Mouse (Mus musculus) embryonic facial prominence, embryonic 12.5 days (tissue): Measurements from ENCODE around the gene Zfp949. TPM values are rescaled to one million over a fixed set of nuclear protein-coding genes. Genes with fewer than 3 reads are reported as not detected.
A peak's percentile ranks its signal among the peaks of the same experiment; 100 is the strongest.

Experiments used
- ATAC-seq: fragments of 200-750 bp; cut with Nextera tagmentation; 2 replicates; pipeline ENCODE4 v1.8.0; 2017; ENCODE audit not compliant: insufficient number of reproducible peaks, insufficient read depth, low FRiP score, low TSS enrichment
- H3K27ac ChIP-seq: fragments of 300-500 bp; sonication (generic); 2 replicates; pipeline ENCODE4 v1.5.1; 2016; ENCODE audit warnings: mild to moderate bottlenecking
- H3K27me3 ChIP-seq: fragments of 300-500 bp; sonication (generic); 2 replicates; pipeline ENCODE4 v1.6.1; 2016; ENCODE audit warnings: mild to moderate bottlenecking, moderate library complexity
- H3K36me3 ChIP-seq: fragments of 300-500 bp; sonication (generic); 2 replicates; pipeline ENCODE4 v1.6.1; 2016; ENCODE audit warnings: mild to moderate bottlenecking
- H3K4me1 ChIP-seq: fragments of 300-500 bp; sonication (generic); 2 replicates; pipeline ENCODE4 v1.6.1; 2016
- H3K4me2 ChIP-seq: fragments of 300-500 bp; sonication (generic); replicated peaks from 2 replicates; pipeline ENCODE4 v1.6.1; 2016; ENCODE audit warnings: mild to moderate bottlenecking, moderate library complexity
- H3K4me3 ChIP-seq: fragments of 300-500 bp; sonication (generic); 2 replicates; pipeline ENCODE4 v1.5.1; 2016; ENCODE audit warnings: mild to moderate bottlenecking
- H3K9ac ChIP-seq: fragments of 300-500 bp; sonication (generic); 2 replicates; pipeline ENCODE4 v1.6.1; 2016; ENCODE audit warnings: mild to moderate bottlenecking, moderate library complexity
- H3K9me3 ChIP-seq: fragments of 300-500 bp; sonication (generic); 2 replicates; pipeline ENCODE4 v1.6.1; 2016; ENCODE audit warnings: mild to moderate bottlenecking, moderate library complexity
- WGBS: fragments of 180-500 bp; shearing (Covaris S2); methylation state at CpG from one replicate; pipeline ENCODE4 v1.1.7; 2016; 5-methylcytosine and 5-hydroxymethylcytosine counted together
- polyA plus RNA-seq: library from polyadenylated mRNA; unstranded; fragments of >200 nt; fragmentation: Nextera tagmentation; extraction: Ambion mirVana; gene quantifications from 2 replicates; pipeline ENCODE4 v1.2.1, GENCODE M21; 2016

Zfp949 gene
- polyA plus RNA-seq: 12.9 and 14.2 TPM in 2 replicates

DNA sequence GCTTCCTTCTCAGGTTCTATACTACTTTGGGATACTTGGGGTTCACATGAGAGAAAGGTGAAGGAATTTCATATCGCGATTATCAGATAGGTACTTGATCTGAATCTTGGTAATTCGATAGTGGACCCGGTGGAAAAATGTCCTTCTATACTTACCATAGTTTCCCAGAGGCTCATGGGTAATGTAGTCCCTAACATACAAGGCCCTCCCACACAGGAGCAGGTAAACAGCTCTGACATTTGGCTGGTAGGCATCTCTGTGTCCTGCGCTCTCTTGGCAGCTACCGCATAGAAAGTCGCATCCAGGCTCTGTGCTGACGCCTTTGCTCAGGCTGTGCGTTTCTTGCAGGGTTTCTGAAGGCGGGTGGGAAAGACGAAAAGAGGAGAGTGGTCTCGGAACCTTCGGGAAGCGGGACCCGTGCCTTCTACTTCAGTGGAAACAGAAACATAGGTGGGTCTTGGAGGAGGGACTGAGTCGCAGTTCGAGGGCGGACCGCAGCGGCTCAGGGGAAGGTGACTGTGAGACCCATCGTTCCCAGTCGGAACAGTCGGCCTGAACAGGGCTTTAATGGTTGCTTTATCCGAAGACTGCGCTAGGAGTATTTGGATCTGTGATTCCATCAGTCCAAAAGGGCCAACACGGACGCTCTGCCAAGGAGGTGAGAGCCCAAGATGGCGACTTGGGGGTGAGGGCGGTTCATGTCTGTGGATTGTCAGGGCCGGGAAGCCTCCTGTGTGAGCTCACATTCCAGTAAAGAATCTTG is at the start of gene Zfp949:
Gene Zfp949, plus strand, starts transcription at position 170 of the 763 bp plus-strand sequence.
- WGBS: under 1% methylated on average over 30 of the region's 30 CpGs
- H3K27me3 ChIP-seq: no peaks in the 10 kb centered on the region

DNA sequence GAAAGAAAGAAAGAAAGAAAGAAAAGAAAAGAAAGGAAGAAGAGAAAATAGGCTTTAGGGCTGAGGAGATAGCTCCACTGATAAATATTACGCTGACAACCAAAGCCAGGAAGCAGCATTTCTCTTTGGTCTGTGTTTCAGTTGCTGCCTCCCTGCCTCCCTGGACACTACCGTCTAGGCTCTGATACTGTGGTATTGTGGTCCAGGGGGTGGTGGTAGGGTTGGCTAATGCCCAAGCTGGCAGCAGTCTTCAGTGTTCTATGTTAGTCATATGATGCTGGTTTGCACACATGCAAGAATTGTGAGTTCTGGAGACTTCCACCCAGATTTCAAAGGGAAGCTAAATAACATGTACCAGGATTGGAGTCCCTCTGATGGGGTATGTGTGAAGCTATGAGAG is 47.7 kb upstream of the Zfp949 start:
- Histone ChIP-seq H3K4me2 (no peak overlapping the region), H3K27me3 (no peaks in the 10 kb centered on the region), H3K9ac (no peak overlapping the region), H3K36me3 (no peaks in the 10 kb centered on the region), H3K27ac (no peak overlapping the region), H3K4me3 (no peak overlapping the region), H3K9me3 (no peaks in the 10 kb centered on the region), H3K4me1 (no peaks in the 10 kb centered on the region)
- ATAC-seq: no peak
- 80% methylated on average over 2 of the region's 2 CpGs for WGBS

More for the DNA sequence above, at the start of gene Zfp949:
- peak; percentile 89 for ATAC-seq
- H3K4me3 ChIP-seq: peak within 1 kb of the TSS; percentile 82
- peaks cover 9% of the 10 kb centered on the region for H3K4me1 ChIP-seq
- peak within 1 kb of the TSS; percentile 59 for H3K9ac ChIP-seq
- H3K36me3 ChIP-seq: peaks cover 4% of the 10 kb centered on the region
- H3K4me2 ChIP-seq: peak within 1 kb of the TSS; percentile 52
- peak within 1 kb of the TSS; percentile 85 for H3K27ac ChIP-seq
- H3K9me3 ChIP-seq: no peaks in the 10 kb centered on the region

DNA sequence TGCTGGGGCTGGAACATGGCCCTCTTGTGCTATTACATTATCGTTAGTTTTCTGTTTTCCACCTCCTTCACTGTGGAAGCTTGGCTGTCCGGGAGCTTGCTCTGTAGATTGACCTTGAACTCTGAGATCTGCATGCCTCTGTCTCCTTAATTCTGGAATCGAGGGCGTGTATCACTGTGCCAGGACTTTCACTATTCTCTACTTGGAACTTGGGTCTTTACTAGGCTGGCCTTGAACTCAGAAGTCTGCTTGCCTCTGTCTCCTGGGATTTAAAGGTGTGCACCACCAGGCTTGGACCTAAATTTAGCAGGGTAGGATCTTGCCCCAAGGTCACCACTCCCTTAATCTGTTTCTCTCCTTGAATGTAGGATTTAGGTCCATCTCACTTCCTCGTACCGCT is 46.0 kb upstream of the Zfp949 start:
- Histone ChIP-seq H3K9ac (no peak overlapping the region), H3K4me2 (no peak overlapping the region), H3K9me3 (no peaks in the 10 kb centered on the region), H3K4me3 (no peak overlapping the region), H3K4me1 (no peaks in the 10 kb centered on the region), H3K36me3 (no peaks in the 10 kb centered on the region), H3K27me3 (no peaks in the 10 kb centered on the region), H3K27ac (no peak overlapping the region)
- 87% methylated on average over 6 of the region's 6 CpGs for WGBS
- ATAC-seq: no peak

DNA sequence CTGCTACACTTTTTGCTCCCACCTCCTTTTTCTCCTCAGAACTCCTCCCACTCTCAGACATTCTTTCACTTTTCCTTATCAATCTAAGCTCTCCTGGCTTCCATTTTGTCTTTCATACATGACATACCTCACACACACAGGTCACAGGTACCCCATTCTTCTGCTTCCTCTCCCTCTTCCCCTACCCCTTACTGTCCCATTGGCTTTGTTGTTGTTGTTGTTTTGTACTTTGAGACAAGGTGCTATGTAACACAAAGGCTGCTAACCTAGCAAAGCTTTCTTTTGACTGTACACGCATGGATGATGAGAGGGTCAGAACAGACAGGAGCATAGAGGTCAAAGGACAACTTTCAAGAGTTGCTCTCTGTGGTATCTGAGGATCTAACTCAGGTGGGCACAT is 32.3 kb upstream of the Zfp949 start:
- H3K4me2 ChIP-seq: no peak overlapping the region
- WGBS: 68% methylated on average over 1 of the region's 1 CpGs
- ATAC-seq: no peak
- H3K36me3 ChIP-seq: peaks cover 4% of the 10 kb centered on the region
- no peak overlapping the region for H3K9ac ChIP-seq
- H3K4me1 ChIP-seq: peaks cover 2% of the 10 kb centered on the region; the same call in 1 of the 2 replicates
- H3K27me3 ChIP-seq: no peaks in the 10 kb centered on the region
- H3K9me3 ChIP-seq: no peaks in the 10 kb centered on the region
- no peak overlapping the region for H3K4me3 ChIP-seq
- H3K27ac ChIP-seq: no peak overlapping the region

DNA sequence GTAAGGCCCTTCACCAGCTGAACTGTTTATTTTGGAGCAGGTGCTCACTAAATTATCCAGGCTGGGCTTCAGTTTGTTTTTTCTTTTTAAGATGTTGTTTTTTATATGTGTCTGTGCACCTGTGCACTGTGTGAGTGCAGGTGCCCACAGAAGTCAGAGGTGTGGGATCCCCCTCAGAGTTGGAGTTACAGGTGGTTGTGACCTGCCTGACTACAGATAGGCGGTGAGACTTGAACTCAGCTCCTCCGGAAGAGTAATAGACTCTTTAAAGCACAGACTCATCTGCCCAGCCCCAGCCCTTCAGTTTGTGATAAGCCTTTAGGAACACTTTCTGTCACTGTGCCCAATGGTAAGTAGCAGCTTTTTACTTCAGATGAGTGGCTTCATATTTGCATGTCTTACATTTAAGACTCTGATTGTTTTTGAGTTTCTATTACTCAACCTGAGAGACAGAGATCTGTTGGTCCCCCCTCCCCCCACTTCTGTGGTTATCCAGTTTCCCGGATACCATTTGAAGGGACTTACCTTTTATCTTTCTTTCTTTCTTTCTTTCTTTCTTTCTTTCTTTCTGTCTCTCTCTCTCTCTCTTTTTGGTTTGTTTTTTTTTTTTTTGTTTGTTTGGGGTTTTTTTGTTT is 31.3 kb upstream of the Zfp949 start:
- 86% methylated on average over 3 of the region's 3 CpGs for WGBS

DNA sequence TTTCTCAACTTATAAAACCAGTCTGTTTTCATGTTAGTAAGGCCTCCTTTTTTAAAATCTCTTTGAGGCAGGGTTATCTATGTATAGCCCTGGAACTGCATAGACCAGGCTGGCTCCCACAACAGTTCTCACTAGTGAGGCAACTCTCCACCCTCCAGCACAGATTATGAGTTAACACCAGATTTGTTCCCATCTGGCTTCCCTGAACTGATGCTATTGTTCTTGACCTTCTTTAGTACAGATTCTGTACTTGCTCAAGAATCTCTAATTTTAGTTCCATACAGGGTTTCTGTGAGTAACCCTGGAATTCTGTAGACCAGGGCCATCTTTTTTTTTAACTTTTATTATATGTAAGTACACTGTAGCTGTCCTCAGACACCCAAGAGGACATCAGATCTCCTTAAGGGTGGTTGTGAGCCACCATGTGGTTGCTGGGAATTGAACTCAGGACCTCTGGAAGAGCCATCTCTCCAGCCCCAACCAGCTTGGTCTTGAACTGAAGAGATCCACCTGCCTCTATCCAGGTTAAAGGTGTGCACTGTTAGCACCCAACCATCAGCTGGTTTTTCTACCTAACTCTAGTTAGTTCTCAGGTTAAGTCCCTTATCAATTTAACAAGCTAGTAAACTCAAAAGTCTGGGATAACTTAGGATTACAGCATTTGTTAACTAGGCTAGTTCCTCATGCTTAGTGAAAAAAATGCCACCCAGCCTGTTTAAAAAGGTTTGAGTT is 28.3 kb upstream of the Zfp949 start:
- Histone ChIP-seq H3K27me3 (no peaks in the 10 kb centered on the region), H3K9ac (no peak overlapping the region), H3K4me2 (no peak overlapping the region), H3K36me3 (peaks cover 11% of the 10 kb centered on the region), H3K4me1 (peaks cover 8% of the 10 kb centered on the region; the same call in 1 of the 2 replicates), H3K4me3 (no peak overlapping the region), H3K27ac (no peak overlapping the region), H3K9me3 (no peaks in the 10 kb centered on the region)
- ATAC-seq: no peak

More for the DNA sequence above, 31.3 kb upstream of the Zfp949 start:
- Histone ChIP-seq H3K4me1 (peaks cover 8% of the 10 kb centered on the region; the same call in 1 of the 2 replicates), H3K9me3 (no peaks in the 10 kb centered on the region), H3K27me3 (no peaks in the 10 kb centered on the region), H3K27ac (no peak overlapping the region), H3K36me3 (peaks cover 11% of the 10 kb centered on the region), H3K4me3 (no peak overlapping the region), H3K9ac (no peak overlapping the region), H3K4me2 (no peak overlapping the region)
- ATAC-seq: no peak

DNA sequence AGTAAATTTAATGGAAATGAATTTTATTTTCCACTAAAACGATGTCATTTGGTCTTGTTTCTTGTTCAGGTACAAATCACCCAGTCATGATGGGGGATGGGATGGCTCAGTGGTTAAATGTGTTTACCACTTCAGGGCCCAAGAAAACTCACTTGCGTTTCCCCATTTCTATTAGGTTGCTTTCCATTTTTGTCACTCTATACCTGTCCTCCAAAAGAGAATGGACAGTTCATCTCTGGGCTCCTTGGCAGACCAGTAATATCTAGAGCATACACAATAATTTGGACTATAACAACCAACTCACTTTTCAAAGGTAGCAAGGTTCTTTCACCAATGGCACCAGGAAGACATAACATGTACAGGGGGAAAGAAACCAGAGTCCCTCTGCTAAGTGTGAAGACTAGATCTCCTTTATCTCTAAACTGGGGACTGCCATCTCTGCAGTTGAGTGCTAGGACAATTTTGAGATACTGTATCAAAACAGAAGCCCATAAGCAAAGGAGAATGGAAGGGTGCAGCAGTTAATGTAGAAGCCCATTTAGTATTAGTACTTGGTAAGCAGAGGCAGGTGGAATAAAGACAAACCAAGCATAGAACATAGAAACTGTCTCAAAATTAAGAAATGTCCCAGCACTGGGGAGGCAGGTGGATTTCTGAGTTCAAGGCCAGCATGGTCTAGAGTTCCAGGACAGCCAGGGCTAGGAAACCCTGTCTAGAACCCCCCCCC is 27.5 kb upstream of the Zfp949 start:
- 23% methylated on average over 2 of the region's 2 CpGs for WGBS
- no peaks in the 10 kb centered on the region for H3K27me3 ChIP-seq
- H3K27ac ChIP-seq: no peak overlapping the region
- H3K36me3 ChIP-seq: peaks cover 11% of the 10 kb centered on the region
- peak overlapping the region; percentile 76 for H3K4me3 ChIP-seq
- peak overlapping the region; percentile 53 for H3K4me2 ChIP-seq
- H3K4me1 ChIP-seq: peaks cover 8% of the 10 kb centered on the region; the same call in 1 of the 2 replicates
- no peak overlapping the region for H3K9ac ChIP-seq
- no peak for ATAC-seq
- H3K9me3 ChIP-seq: no peaks in the 10 kb centered on the region

DNA sequence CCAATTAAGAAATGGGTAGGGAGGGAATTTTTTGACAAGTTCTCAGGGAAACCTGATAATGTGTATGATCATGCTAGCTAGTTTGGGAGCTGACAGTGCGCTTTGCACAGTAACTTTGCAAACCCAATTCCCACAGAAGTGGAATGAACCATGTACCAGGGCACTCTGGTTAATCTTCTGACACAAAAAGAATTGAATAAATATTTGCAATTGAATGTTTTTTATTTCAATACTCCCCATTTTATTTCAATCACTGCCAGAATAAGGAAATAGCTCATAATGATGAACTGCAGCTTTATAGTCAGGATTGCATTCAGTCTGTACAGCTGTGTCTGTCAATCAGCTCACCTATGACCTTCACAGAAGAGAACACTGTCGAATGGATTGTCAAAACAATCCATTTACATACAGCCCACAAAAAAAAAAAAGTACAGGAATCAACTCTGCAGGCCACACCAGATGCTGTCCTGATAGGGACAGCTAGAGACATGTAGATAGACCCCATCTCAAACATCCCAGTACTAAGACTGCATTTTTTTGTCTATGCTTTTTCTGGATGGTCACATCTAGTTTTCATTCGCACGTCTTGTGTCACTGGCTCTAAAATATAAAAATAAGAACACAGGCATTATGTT is 26.9 kb upstream of the Zfp949 start:
- Histone ChIP-seq H3K9me3 (no peaks in the 10 kb centered on the region), H3K27ac (no peak overlapping the region), H3K4me2 (peak overlapping the region; percentile 53), H3K27me3 (no peaks in the 10 kb centered on the region), H3K9ac (no peak overlapping the region; the same call in 1 of the 2 replicates), H3K36me3 (peaks cover 11% of the 10 kb centered on the region), H3K4me3 (peak overlapping the region; percentile 76), H3K4me1 (peaks cover 8% of the 10 kb centered on the region; the same call in 1 of the 2 replicates)
- WGBS: 25% methylated on average over 4 of the region's 4 CpGs
- no peak for ATAC-seq

DNA sequence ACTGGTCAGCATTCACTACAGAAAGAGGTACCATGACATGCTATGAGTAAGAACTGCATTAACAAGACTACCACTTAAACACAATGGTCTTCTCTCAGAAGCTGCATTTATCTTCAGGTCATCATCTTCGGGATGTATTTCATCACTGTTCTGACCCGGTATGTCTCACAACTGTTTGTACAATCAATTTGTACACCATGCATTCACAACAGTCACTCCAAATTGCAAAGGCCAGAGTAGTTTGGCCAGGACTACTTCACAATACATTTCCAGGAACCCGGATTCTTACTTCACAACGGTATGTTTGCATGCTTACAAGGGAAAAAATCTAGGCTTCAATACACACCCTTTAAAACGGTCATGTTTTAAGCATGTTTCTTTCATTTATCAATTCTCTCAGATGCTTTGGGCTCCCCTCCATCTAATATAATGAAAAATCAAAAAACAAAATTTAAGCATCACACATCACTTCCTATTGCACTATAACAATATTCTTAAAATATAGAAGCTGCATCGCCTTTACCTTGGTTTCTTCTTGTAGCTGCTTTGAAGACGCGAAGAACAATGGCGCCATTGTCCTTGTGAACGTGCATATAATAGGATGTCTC is 25.8 kb upstream of the Zfp949 start:
- H3K9ac ChIP-seq: peak overlapping the region; percentile 95
- H3K4me3 ChIP-seq: peak overlapping the region; percentile 76
- no peak for ATAC-seq
- WGBS: under 1% methylated on average over 10 of the region's 10 CpGs
- H3K36me3 ChIP-seq: peaks cover 11% of the 10 kb centered on the region
- H3K27me3 ChIP-seq: no peaks in the 10 kb centered on the region
- H3K4me1 ChIP-seq: peaks cover 8% of the 10 kb centered on the region; the same call in 1 of the 2 replicates
- H3K4me2 ChIP-seq: peak overlapping the region; percentile 53
- H3K27ac ChIP-seq: peak overlapping the region; percentile 92
- H3K9me3 ChIP-seq: no peaks in the 10 kb centered on the region

DNA sequence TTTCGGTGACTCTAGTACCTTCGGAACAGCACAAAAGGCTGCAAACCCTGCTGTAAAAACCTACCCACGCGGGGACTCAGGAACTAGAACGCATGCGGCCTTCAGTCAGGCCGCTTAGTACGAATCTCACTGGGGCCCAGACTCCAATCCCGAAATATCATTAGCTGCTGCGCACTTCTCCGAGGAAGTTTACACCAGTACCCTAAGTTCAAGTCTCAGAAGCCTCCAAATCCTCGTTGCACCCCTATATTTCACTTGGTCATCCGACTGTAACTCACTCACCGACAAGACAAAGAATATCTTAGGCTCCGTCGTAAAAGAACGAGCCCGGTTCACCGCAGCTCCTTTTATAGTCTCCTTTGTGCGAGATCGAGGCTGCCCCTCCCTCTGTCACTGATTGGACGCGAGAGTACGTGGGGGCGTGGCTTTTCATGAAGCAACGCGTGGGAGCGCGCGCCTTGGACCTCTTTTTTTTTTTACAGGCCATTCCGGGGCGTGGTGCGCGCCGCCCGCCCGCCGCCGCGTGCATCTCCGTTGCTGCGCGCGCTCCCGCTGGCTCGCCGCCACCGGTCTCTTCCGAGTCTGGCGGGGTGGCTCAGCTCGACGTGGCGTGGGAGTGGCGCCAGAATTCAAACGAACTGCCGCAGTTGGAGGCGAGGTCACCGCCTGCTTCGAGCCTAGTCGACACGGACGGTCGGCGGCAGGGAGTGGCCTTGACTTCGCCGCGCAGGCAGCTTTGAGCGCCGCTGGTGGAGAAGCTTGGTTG is 25.1 kb upstream of the Zfp949 start:
- no peaks in the 10 kb centered on the region for H3K27me3 ChIP-seq
- H3K4me2 ChIP-seq: peak overlapping the region; percentile 60
- H3K9me3 ChIP-seq: no peaks in the 10 kb centered on the region
- peak overlapping the region; percentile 92 for H3K27ac ChIP-seq
- H3K4me1 ChIP-seq: peaks cover 8% of the 10 kb centered on the region; the same call in 1 of the 2 replicates
- H3K4me3 ChIP-seq: peak overlapping the region; percentile 76
- under 1% methylated on average over 69 of the region's 69 CpGs for WGBS
- ATAC-seq: peak; percentile 84
- peak overlapping the region; percentile 95 for H3K9ac ChIP-seq
- H3K36me3 ChIP-seq: peaks cover 11% of the 10 kb centered on the region
